Comparison of ENCODE assay signal across 8 mouse cellular contexts in the genomic region with DNA sequence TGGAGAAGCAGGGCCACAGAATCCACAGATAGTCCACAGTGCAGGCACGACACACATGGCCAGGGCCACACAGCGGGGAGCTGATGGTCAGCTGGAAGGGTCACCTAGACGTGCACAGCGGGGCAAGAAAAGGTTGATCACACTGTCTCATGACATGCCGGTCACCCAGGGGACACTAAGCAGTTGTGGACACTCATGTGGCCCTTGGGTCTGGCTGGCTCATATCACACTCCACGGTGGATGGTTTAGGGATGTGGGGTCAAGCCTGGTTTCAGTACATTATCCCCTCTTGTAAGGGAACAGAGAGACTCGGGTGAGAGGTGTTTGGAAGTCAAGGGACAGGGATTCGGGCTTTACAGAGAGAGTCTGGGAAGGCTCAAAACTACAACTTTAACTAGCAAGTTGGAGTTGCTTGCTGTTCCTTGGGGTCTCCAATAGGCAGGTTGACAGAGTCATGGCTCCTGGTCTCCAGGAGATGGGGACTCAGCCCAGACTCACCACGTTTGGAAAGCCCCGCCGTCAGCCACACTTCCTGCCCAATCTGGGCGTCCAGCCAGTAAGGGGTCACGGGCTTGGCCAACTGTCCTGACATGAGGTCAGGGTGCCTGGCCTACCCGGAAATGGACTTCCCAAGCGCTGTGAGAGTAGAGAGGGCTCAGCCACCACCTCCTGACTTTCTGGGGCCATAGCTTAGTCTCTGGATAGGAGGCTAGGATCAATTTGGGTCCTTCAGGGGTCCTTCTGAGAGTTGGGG. TPM values are rescaled to one million over a fixed set of nuclear protein-coding genes. Genes with fewer than 3 reads are reported as not detected.
DNase-seq lines count a peak whose midpoint lies in the region.

No protein-coding gene starts in this region.

- intact Hi-C loops in gastrocnemius, postnatal 14 days (cut with DNase I; ENCODE audit: low total_unique reads), result no loop called here

- peak; percentile 67 for DNase-seq in right cerebral cortex, postnatal 14 days
- DNase-seq in right cerebral cortex, adult 18-20 months, result no peak
- peak; percentile 79 for DNase-seq in gastrocnemius, postnatal 14 days
- DNase-seq in kidney, postnatal 14 days, result peak; percentile 93
- peak; percentile 44 for DNase-seq in ovary, postnatal 14 days (ENCODE audit: low spot score)
- DNase-seq in thymus, postnatal 10 days (ENCODE audit: low spot score in 2 of 2), result no peak
- DNase-seq in left cerebral cortex, adult 11 months (ENCODE audit: low spot score), result no peak
- no peak for DNase-seq in cerebellum, adult 18-20 months

RNA-seq across cellular contexts. Expression of a gene that starts 20.4 kb away (rescaled TPM):
- total RNA-seq in gastrocnemius, postnatal 14 days (2021), result 10 to 100 TPM; 15.8 to 22.3 TPM

Comparison
In these comparisons a context has a peak if more than half of its experiments do, and no peak if none do; other contexts are left out.
1. DNase-seq: peak in right cerebral cortex, postnatal 14 days (single experiment), gastrocnemius, postnatal 14 days (single experiment), kidney, postnatal 14 days (single experiment) and ovary, postnatal 14 days (single experiment); none in right cerebral cortex, adult 18-20 months (single experiment), thymus, postnatal 10 days (0 of 2), left cerebral cortex, adult 11 months (single experiment) and cerebellum, adult 18-20 months (0 of 2).